Mouse (Mus musculus) neural tube, embryonic 12.5 days (tissue): ENCODE measurements around the gene Cfdp1. TPM values are rescaled to one million over a fixed set of nuclear protein-coding genes. Genes with fewer than 3 reads are reported as not detected.

Experiments
- ATAC-seq: fragments of 200-750 bp; cut with Nextera tagmentation; 2 replicates; pipeline ENCODE4 v1.8.0; 2017; ENCODE audit warnings: low read depth, mild to moderate bottlenecking, moderate TSS enrichment, moderate library complexity; ENCODE audit not compliant: low FRiP score
- H3K27ac ChIP-seq: fragments of 300-500 bp; sonication (generic); 2 replicates; pipeline ENCODE4 v1.5.1; 2016
- H3K27me3 ChIP-seq: fragments of 300-500 bp; sonication (generic); replicated peaks from 2 replicates; pipeline ENCODE4 v1.6.1; 2016; ENCODE audit warnings: mild to moderate bottlenecking
- H3K36me3 ChIP-seq: fragments of 300-500 bp; sonication (generic); 2 replicates; pipeline ENCODE4 v1.6.1; 2016; ENCODE audit warnings: mild to moderate bottlenecking
- H3K4me1 ChIP-seq: fragments of 300-500 bp; sonication (generic); 2 replicates; pipeline ENCODE4 v1.6.1; 2016
- H3K4me2 ChIP-seq: fragments of 300-500 bp; sonication (generic); replicated peaks from 2 replicates; pipeline ENCODE4 v1.6.1; 2016; ENCODE audit warnings: mild to moderate bottlenecking
- H3K4me3 ChIP-seq: fragments of 300-500 bp; sonication (generic); 2 replicates; pipeline ENCODE4 v1.5.1; 2016
- H3K9ac ChIP-seq: fragments of 300-500 bp; sonication (generic); 2 replicates; pipeline ENCODE4 v1.6.1; 2016; ENCODE audit warnings: mild to moderate bottlenecking
- H3K9me3 ChIP-seq: fragments of 300-500 bp; sonication (generic); 2 replicates; pipeline ENCODE4 v1.6.1; 2016; ENCODE audit warnings: mild to moderate bottlenecking
- WGBS: fragments of 180-500 bp; shearing (Covaris S2); methylation state at CpG from one replicate; pipeline ENCODE4 v1.1.7; 2016; 5-methylcytosine and 5-hydroxymethylcytosine counted together
- polyA plus RNA-seq: library from polyadenylated mRNA; unstranded; fragments of >200 nt; fragmentation: Nextera tagmentation; extraction: Ambion mirVana; gene quantifications from 2 replicates; pipeline ENCODE4 v1.2.1, GENCODE M21; 2016

Cfdp1 gene
- polyA plus RNA-seq, 1 experiment from 2014 or later, result 201 TPM

GRCm38 (mm10) chr8:111743101-111743791 lies 110.8 kb downstream of the Cfdp1 start:
- Histone ChIP-seq H3K4me2 (peak overlapping the region; percentile 69), H3K36me3 (no peaks in the 10 kb centered on the region), H3K9ac (peak overlapping the region; percentile 96), H3K4me1 (peaks cover 68% of the 10 kb centered on the region), H3K4me3 (peak overlapping the region; percentile 99), H3K9me3 (no peaks in the 10 kb centered on the region), H3K27ac (peak overlapping the region; percentile 70; the same call in 1 of the 2 replicates), H3K27me3 (no peaks in the 10 kb centered on the region)
- WGBS, result 1% methylated on average over 44 of the region's 44 CpGs
- ATAC-seq, result peak; percentile 51

- no peak for ATAC-seq
- 38% methylated on average over 11 of the region's 11 CpGs for WGBS
- H3K27ac ChIP-seq, result peak overlapping the region; percentile 70; the same call in 1 of the 2 replicates
- no peaks in the 10 kb centered on the region for H3K27me3 ChIP-seq
- H3K4me1 ChIP-seq, result peaks cover 76% of the 10 kb centered on the region
- H3K9me3 ChIP-seq, result no peaks in the 10 kb centered on the region
- no peaks in the 10 kb centered on the region for H3K36me3 ChIP-seq
- H3K9ac ChIP-seq, result peak overlapping the region; percentile 96
- H3K4me3 ChIP-seq, result peak overlapping the region; percentile 99
- H3K4me2 ChIP-seq, result peak overlapping the region; percentile 69
These were observed 111.6 kb downstream of the Cfdp1 start for GRCm38 (mm10) chr8:111742261-111743037.

- Histone ChIP-seq H3K4me3 (peak overlapping the region; percentile 99; the same call in 1 of the 2 replicates), H3K4me2 (peak overlapping the region; percentile 69), H3K9me3 (no peaks in the 10 kb centered on the region), H3K27me3 (no peaks in the 10 kb centered on the region), H3K36me3 (no peaks in the 10 kb centered on the region), H3K27ac (no peak overlapping the region), H3K9ac (0 out of 2 replicates have a peak overlapping the region, but pooled peaks have one; percentile 33), H3K4me1 (peaks cover 85% of the 10 kb centered on the region)
- 82% methylated on average over 6 of the region's 6 CpGs for WGBS
- ATAC-seq, result no peak
These were observed 112.5 kb downstream of the Cfdp1 start for GRCm38 (mm10) chr8:111741556-111741955.

GRCm38 (mm10) chr8:111740994-111741393 lies 113.1 kb downstream of the Cfdp1 start:
- no peaks in the 10 kb centered on the region for H3K9me3 ChIP-seq
- H3K4me2 ChIP-seq, result peak overlapping the region; percentile 69
- H3K27ac ChIP-seq, result no peak overlapping the region
- H3K9ac ChIP-seq, result peak overlapping the region; percentile 33
- H3K27me3 ChIP-seq, result no peaks in the 10 kb centered on the region
- H3K4me3 ChIP-seq, result no peak overlapping the region
- no peak for ATAC-seq
- 84% methylated on average over 8 of the region's 8 CpGs for WGBS
- H3K4me1 ChIP-seq, result peaks cover 87% of the 10 kb centered on the region
- H3K36me3 ChIP-seq, result no peaks in the 10 kb centered on the region

GRCm38 (mm10) chr8:111740301-111740711 lies 113.8 kb downstream of the Cfdp1 start:
- Histone ChIP-seq H3K9ac (peak overlapping the region; percentile 33; the same call in 1 of the 2 replicates), H3K27ac (no peak overlapping the region), H3K4me2 (peak overlapping the region; percentile 69), H3K27me3 (no peaks in the 10 kb centered on the region), H3K4me1 (peaks cover 89% of the 10 kb centered on the region), H3K9me3 (no peaks in the 10 kb centered on the region), H3K4me3 (no peak overlapping the region), H3K36me3 (no peaks in the 10 kb centered on the region)
- no peak for ATAC-seq
- 74% methylated on average over 7 of the region's 7 CpGs for WGBS

- Histone ChIP-seq H3K36me3 (no peaks in the 10 kb centered on the region), H3K9me3 (no peaks in the 10 kb centered on the region), H3K4me1 (peaks cover 90% of the 10 kb centered on the region), H3K9ac (peak overlapping the region; percentile 22; the same call in 1 of the 2 replicates), H3K27me3 (no peaks in the 10 kb centered on the region), H3K27ac (no peak overlapping the region), H3K4me2 (peak overlapping the region; percentile 69), H3K4me3 (no peak overlapping the region)
- ATAC-seq, result no peak
- WGBS, result 62% methylated on average over 7 of the region's 7 CpGs
These were observed 114.5 kb downstream of the Cfdp1 start for GRCm38 (mm10) chr8:111739604-111740003.

- H3K27ac ChIP-seq, result no peak overlapping the region
- H3K9me3 ChIP-seq, result no peaks in the 10 kb centered on the region
- no peak overlapping the region for H3K4me3 ChIP-seq
- no peak for ATAC-seq
- H3K4me1 ChIP-seq, result peaks cover 90% of the 10 kb centered on the region
- no peaks in the 10 kb centered on the region for H3K36me3 ChIP-seq
- H3K4me2 ChIP-seq, result peak overlapping the region; percentile 69; the same call in 1 of the 2 replicates
- no peaks in the 10 kb centered on the region for H3K27me3 ChIP-seq
- WGBS, result 72% methylated on average over 6 of the region's 6 CpGs
- H3K9ac ChIP-seq, result no peak overlapping the region
These were observed 115.2 kb downstream of the Cfdp1 start for GRCm38 (mm10) chr8:111738867-111739266.

- H3K9me3 ChIP-seq, result no peaks in the 10 kb centered on the region
- H3K4me1 ChIP-seq, result peaks cover 94% of the 10 kb centered on the region
- no peaks in the 10 kb centered on the region for H3K36me3 ChIP-seq
- H3K4me2 ChIP-seq, result peak overlapping the region; percentile 27
- peak overlapping the region; percentile 59 for H3K27ac ChIP-seq
- no peaks in the 10 kb centered on the region for H3K27me3 ChIP-seq
- 0 out of 2 replicates have a peak, but pooled peaks have one; percentile 12 for ATAC-seq
- no peak overlapping the region for H3K9ac ChIP-seq
- 28% methylated on average over 7 of the region's 7 CpGs for WGBS
- no peak overlapping the region for H3K4me3 ChIP-seq
These were observed 117.8 kb downstream of the Cfdp1 start for GRCm38 (mm10) chr8:111736321-111736720.

- Histone ChIP-seq H3K27ac (peak overlapping the region; percentile 59; the same call in 1 of the 2 replicates), H3K4me2 (peak overlapping the region; percentile 27), H3K9me3 (no peaks in the 10 kb centered on the region), H3K9ac (no peak overlapping the region), H3K36me3 (no peaks in the 10 kb centered on the region), H3K4me3 (no peak overlapping the region), H3K27me3 (no peaks in the 10 kb centered on the region), H3K4me1 (peaks cover 94% of the 10 kb centered on the region)
- WGBS, result 74% methylated on average over 4 of the region's 4 CpGs
- ATAC-seq, result no peak
These were observed 118.3 kb downstream of the Cfdp1 start for GRCm38 (mm10) chr8:111735791-111736190.

- no peaks in the 10 kb centered on the region for H3K36me3 ChIP-seq
- H3K27me3 ChIP-seq, result no peaks in the 10 kb centered on the region
- peak overlapping the region; percentile 33; the same call in 1 of the 2 replicates for H3K4me2 ChIP-seq
- no peak overlapping the region for H3K4me3 ChIP-seq
- ATAC-seq, result no peak
- H3K4me1 ChIP-seq, result peaks cover 94% of the 10 kb centered on the region
- WGBS, result 64% methylated on average over 8 of the region's 8 CpGs
- H3K27ac ChIP-seq, result no peak overlapping the region
- H3K9me3 ChIP-seq, result no peaks in the 10 kb centered on the region
- 0 out of 2 replicates have a peak overlapping the region, but pooled peaks have one; percentile 8 for H3K9ac ChIP-seq
These were observed 118.7 kb downstream of the Cfdp1 start for GRCm38 (mm10) chr8:111735335-111735761.

GRCm38 (mm10) chr8:111734244-111734960 lies 119.7 kb downstream of the Cfdp1 start:
- Histone ChIP-seq H3K27ac (no peak overlapping the region), H3K4me2 (peak overlapping the region; percentile 33), H3K4me1 (peaks cover 94% of the 10 kb centered on the region), H3K4me3 (no peak overlapping the region), H3K9me3 (no peaks in the 10 kb centered on the region), H3K36me3 (no peaks in the 10 kb centered on the region), H3K9ac (peak overlapping the region; percentile 26; the same call in 1 of the 2 replicates), H3K27me3 (no peaks in the 10 kb centered on the region)
- no peak for ATAC-seq
- 55% methylated on average over 6 of the region's 6 CpGs for WGBS
